Mouse (Mus musculus) embryonic facial prominence, embryonic 13.5 days (tissue): Measurements from ENCODE around the gene Lrp1. TPM values are rescaled to one million over a fixed set of nuclear protein-coding genes. Genes with fewer than 3 reads are reported as not detected.
A peak's percentile ranks its signal among the peaks of the same experiment; 100 is the strongest.

Experiments used
- ATAC-seq: fragments of 200-750 bp; cut with Nextera tagmentation; 2 replicates; pipeline ENCODE4 v1.8.0; 2017; ENCODE audit warnings: low read depth; ENCODE audit not compliant: insufficient number of reproducible peaks, insufficient read depth, low FRiP score, low TSS enrichment
- H3K27ac ChIP-seq: fragments of 300-500 bp; sonication (generic); 2 replicates; pipeline ENCODE4 v1.5.1; 2015; ENCODE audit warnings: moderate library complexity, mild to moderate bottlenecking, inconsistent platforms
- H3K27me3 ChIP-seq: fragments of 300-500 bp; sonication (generic); 2 replicates; pipeline ENCODE4 v1.6.1; 2015; ENCODE audit warnings: mild to moderate bottlenecking, inconsistent platforms
- H3K36me3 ChIP-seq: fragments of 300-500 bp; sonication (generic); 2 replicates; pipeline ENCODE4 v1.6.1; 2015; ENCODE audit warnings: mild to moderate bottlenecking, inconsistent platforms
- H3K4me1 ChIP-seq: fragments of 300-500 bp; sonication (generic); 2 replicates; pipeline ENCODE4 v1.6.1; 2015; ENCODE audit warnings: inconsistent platforms
- H3K4me2 ChIP-seq: fragments of 300-500 bp; sonication (generic); 2 replicates; pipeline ENCODE4 v1.6.1; 2015; ENCODE audit warnings: moderate library complexity, mild to moderate bottlenecking, inconsistent platforms
- H3K4me3 ChIP-seq: fragments of 300-500 bp; sonication (generic); 2 replicates; pipeline ENCODE4 v1.5.1; 2015; ENCODE audit warnings: mild to moderate bottlenecking, inconsistent platforms
- H3K9ac ChIP-seq: fragments of 300-500 bp; sonication (generic); 2 replicates; pipeline ENCODE4 v1.6.1; 2015; ENCODE audit warnings: mild to moderate bottlenecking, inconsistent platforms
- H3K9me3 ChIP-seq: fragments of 300-500 bp; sonication (generic); 2 replicates; pipeline ENCODE4 v1.6.1; 2016; ENCODE audit warnings: inconsistent platforms
- WGBS: fragments of 180-500 bp; shearing (Covaris S2); methylation state at CpG from one replicate; pipeline ENCODE4 v1.1.7; 2015; ENCODE audit warnings: mixed read lengths; 5-methylcytosine and 5-hydroxymethylcytosine counted together
- polyA plus RNA-seq: library from polyadenylated mRNA; unstranded; fragments of >200 nt; fragmentation: Nextera tagmentation; extraction: Ambion mirVana; gene quantifications from 2 replicates; pipeline ENCODE4 v1.2.1, GENCODE M21; 2015

The Lrp1 gene
- polyA plus RNA-seq, 1 experiment from 2014 or later = 139 TPM

GRCm38 (mm10) chr10:127622057-127622392 is 1.1 kb upstream of the Lrp1 start:
- H3K27me3 ChIP-seq = no peaks in the 10 kb centered on the region
- peaks cover 36% of the 10 kb centered on the region for H3K4me1 ChIP-seq
- H3K9ac ChIP-seq = peak overlapping the region; percentile 85
- no peak for ATAC-seq
- H3K4me3 ChIP-seq = peak overlapping the region; percentile 87
- WGBS = 1% methylated on average over 13 of the region's 13 CpGs
- peak overlapping the region; percentile 98 for H3K27ac ChIP-seq
- peaks cover 3% of the 10 kb centered on the region for H3K36me3 ChIP-seq
- H3K9me3 ChIP-seq = peaks cover 10% of the 10 kb centered on the region; the same call in 1 of the 2 replicates
- H3K4me2 ChIP-seq = peak overlapping the region; percentile 85

DNA sequence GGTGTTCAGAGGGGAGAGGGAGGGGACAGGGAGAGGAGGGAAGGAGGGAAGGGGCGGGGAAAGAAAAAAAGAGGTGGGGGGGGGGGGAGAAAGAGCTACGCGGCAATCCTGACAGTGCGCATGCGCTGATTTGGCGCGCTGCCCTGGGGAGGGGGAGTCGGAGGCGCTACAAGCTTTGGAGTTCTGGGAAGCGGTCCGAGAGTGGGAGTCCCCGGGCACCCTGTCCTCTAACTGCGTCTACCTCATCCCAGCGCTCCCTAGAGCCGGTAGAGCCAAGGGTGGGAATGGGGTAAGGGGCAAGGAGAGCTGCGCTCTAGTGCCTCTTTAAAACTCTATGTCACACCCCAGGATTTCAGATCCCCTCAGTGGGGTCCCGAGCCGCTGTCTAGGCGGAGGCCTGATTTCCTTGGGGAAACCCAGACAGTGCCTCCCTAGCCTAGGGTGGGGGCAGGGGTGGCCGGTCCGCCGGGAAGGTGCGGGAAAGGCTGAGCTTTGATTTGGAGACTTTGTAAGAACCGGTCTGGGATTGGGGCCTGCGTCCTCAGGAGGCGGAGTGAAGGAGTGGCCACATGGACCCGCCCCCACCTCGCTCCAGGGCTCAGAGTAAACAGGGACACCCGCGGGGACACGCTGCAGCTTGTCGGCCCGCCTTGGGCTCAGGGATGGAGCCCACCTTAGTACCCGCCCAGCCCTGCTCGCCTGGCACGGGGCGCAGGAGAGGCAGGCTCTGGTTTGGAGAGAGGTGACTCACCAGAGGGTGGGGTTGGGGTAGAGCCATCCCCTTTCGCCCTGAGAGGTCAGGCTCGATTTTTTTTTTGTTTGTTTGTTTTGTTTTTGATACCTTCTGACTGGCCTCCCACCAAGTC is 476 bp upstream of the Lrp1 start:
- Histone ChIP-seq H3K27ac (peak overlapping the region; percentile 98), H3K4me3 (peak overlapping the region; percentile 87), H3K4me2 (peak overlapping the region; percentile 85), H3K36me3 (peaks cover 5% of the 10 kb centered on the region), H3K27me3 (no peaks in the 10 kb centered on the region), H3K9me3 (0 out of 2 replicates have a peak, but pooled peaks cover 5% of the 10 kb centered on the region), H3K4me1 (peaks cover 42% of the 10 kb centered on the region), H3K9ac (peak overlapping the region; percentile 85)
- peak; percentile 88 for ATAC-seq
- WGBS = under 1% methylated on average over 39 of the region's 39 CpGs

DNA sequence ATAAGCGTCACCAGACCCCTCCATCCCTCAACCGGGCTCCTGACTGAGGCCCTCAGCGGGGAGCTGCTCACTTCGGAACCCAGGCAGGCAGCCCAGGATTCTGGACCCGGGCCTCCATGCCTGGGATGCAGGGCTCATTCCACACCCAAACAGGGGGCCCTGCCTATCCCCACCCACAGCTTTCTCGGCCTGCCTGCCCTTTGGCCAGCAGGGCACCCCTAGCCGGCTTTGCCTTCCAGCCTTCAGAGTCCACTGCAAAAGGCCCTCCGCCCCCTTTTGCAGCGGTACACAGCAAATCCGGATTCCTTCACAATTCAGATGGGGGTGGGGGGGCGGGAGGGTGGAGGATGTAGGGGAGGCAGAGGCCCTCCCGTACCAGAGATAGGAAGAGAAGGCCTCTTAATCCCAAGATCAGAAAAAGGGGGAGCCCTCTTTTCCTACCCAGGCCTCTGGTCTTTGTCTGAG is 975 bp downstream of the Lrp1 start:
- Histone ChIP-seq H3K9me3 (no peaks in the 10 kb centered on the region), H3K36me3 (peaks cover 5% of the 10 kb centered on the region), H3K4me3 (peak overlapping the region; percentile 87), H3K27ac (peak overlapping the region; percentile 98), H3K9ac (peak overlapping the region; percentile 94), H3K4me2 (peak overlapping the region; percentile 85), H3K27me3 (no peaks in the 10 kb centered on the region), H3K4me1 (peaks cover 57% of the 10 kb centered on the region)
- ATAC-seq = no peak
- WGBS = under 1% methylated on average over 12 of the region's 12 CpGs

DNA sequence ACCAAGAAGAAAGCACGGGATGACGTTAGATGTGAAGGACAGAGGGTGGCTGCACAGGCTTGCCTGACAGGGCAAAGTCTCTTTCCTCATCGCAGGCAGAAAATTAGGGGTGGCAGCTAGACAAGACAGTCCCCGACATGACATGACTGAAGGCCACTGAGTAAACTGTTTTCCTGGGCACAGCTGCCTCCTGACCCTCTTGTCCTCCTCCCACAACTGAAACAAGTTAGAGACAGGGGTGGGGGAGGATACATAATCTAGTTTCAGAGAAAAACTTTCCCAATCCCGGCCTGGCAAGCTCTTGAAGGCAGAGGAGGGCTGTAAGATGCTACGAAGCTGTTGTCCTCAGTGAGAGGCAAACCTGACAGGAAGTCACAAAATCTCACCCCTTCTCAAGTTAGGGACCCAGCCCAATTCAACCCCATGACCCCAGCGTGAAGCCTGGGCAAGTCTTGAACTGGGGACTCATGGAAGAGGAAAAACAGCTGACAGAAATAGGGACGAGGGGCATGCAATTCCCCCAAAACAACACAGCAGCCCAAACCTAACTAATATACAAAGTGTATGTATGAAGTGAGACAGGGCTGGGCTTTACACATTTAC is 1.7 kb downstream of the Lrp1 start:
- Histone ChIP-seq H3K4me3 (peak overlapping the region; percentile 87), H3K27me3 (no peaks in the 10 kb centered on the region), H3K9ac (peak overlapping the region; percentile 94), H3K4me2 (peak overlapping the region; percentile 85), H3K4me1 (peaks cover 64% of the 10 kb centered on the region), H3K36me3 (peaks cover 5% of the 10 kb centered on the region), H3K9me3 (no peaks in the 10 kb centered on the region), H3K27ac (peak overlapping the region; percentile 98)
- ATAC-seq = no peak
- 13% methylated on average over 8 of the region's 8 CpGs for WGBS

- 0 out of 2 replicates have a peak overlapping the region, but pooled peaks have one; percentile 98 for H3K27ac ChIP-seq
- peak overlapping the region; percentile 87 for H3K4me3 ChIP-seq
- no peaks in the 10 kb centered on the region for H3K27me3 ChIP-seq
- WGBS = 26% methylated on average over 6 of the region's 6 CpGs
- no peak for ATAC-seq
- no peaks in the 10 kb centered on the region for H3K9me3 ChIP-seq
- peak overlapping the region; percentile 85 for H3K4me2 ChIP-seq
- peak overlapping the region; percentile 94 for H3K9ac ChIP-seq
- peaks cover 11% of the 10 kb centered on the region for H3K36me3 ChIP-seq
- peaks cover 75% of the 10 kb centered on the region for H3K4me1 ChIP-seq
These were observed 2.8 kb downstream of the Lrp1 start for GRCm38 (mm10) chr10:127618173-127618572.

DNA sequence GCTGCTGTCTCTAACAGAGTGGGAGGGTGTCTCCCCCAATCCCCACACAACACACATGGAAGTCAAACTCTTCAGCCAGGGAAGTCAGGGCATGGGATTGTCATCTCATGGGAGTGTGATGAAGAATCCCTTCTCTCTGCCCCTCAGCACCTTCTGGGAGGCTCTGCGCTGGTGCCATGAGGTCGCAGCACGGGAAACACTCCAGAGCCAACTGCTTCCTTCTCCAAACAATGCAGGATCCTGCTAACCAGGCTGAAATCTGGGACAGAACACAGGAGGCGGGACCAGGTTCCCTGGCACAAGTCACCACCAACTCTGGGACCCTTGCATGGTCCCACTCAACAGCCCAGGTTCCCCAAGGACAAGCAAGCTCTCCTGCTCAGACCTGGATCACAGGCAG is 3.7 kb downstream of the Lrp1 start:
- peak overlapping the region; percentile 74 for H3K27ac ChIP-seq
- H3K27me3 ChIP-seq = no peaks in the 10 kb centered on the region
- peaks cover 77% of the 10 kb centered on the region for H3K4me1 ChIP-seq
- H3K4me2 ChIP-seq = peak overlapping the region; percentile 85
- 53% methylated on average over 4 of the region's 4 CpGs for WGBS
- peak overlapping the region; percentile 44 for H3K9ac ChIP-seq
- no peaks in the 10 kb centered on the region for H3K9me3 ChIP-seq
- peaks cover 20% of the 10 kb centered on the region for H3K36me3 ChIP-seq
- peak overlapping the region; percentile 4; the same call in 1 of the 2 replicates for H3K4me3 ChIP-seq
- ATAC-seq = no peak

DNA sequence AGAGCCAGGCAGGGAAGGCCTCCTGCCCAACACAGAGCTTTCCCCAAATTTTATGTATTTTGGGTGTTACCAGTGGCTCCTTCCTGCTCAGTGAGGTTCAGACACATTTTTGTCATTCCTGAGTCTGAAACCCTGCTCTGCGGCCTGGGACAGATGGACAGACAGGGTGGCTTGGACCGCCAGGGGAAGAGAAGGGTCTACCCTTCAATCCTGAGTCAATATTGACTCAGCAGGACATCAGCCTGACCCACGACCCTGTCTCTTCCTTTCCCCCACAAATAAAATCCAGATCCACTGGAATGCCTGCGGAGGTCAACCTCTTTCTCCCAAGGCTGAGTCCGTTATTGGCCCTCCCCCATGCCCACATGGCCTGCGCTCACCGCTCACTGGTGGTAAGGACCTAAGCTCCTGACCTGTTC is 4.7 kb downstream of the Lrp1 start:
- peaks cover 72% of the 10 kb centered on the region for H3K4me1 ChIP-seq
- WGBS = 23% methylated on average over 7 of the region's 7 CpGs
- H3K27me3 ChIP-seq = no peaks in the 10 kb centered on the region
- ATAC-seq = no peak
- H3K4me3 ChIP-seq = peak overlapping the region; percentile 8; the same call in 1 of the 2 replicates
- H3K9ac ChIP-seq = peak overlapping the region; percentile 64; the same call in 1 of the 2 replicates
- H3K36me3 ChIP-seq = peaks cover 30% of the 10 kb centered on the region
- H3K27ac ChIP-seq = peak overlapping the region; percentile 95
- no peaks in the 10 kb centered on the region for H3K9me3 ChIP-seq
- H3K4me2 ChIP-seq = peak overlapping the region; percentile 85

DNA sequence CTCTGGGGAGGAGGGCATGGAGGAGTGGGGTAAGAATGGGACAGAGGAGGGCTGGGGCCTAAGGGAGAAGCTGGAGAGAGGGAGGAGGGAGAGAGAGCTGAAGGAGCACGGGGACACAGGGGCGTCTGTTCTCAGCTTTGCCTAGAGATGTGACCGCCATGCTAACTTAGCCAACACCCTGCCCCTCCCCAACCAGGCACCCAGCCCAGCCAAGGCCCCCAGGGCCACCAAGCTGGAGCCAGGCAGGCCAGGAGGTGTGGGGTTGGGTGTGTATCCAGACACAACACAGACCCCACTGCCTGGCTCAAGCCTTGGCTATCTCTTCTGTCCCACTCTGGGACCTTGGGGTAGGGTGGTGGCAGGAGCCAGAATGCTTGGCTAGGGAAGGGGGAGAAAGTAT is 5.4 kb downstream of the Lrp1 start:
- Histone ChIP-seq H3K9me3 (no peaks in the 10 kb centered on the region), H3K9ac (peak overlapping the region; percentile 64; the same call in 1 of the 2 replicates), H3K36me3 (peaks cover 35% of the 10 kb centered on the region), H3K4me1 (peaks cover 73% of the 10 kb centered on the region), H3K27ac (peak overlapping the region; percentile 95), H3K4me2 (peak overlapping the region; percentile 85), H3K27me3 (no peaks in the 10 kb centered on the region), H3K4me3 (peak overlapping the region; percentile 8; the same call in 1 of the 2 replicates)
- WGBS = 33% methylated on average over 3 of the region's 3 CpGs
- no peak for ATAC-seq

DNA sequence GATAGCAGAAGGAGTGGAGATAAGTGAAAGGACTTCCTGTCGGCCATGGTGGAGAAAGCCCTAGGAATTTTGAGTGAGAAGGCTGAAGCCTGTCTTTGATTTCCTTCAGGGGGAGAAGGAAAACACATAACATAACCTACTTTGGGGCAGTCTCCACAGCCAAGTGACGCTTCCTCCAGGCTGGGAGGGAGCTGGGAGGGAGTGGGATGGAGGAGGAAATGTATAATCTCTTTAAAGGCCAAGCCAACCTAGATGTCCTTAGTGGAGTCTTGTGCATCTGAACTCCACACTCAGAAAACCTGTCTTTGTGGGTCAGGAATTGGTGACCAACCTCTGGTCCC is 5.9 kb downstream of the Lrp1 start:
- WGBS = 16% methylated on average over 2 of the region's 2 CpGs
- Histone ChIP-seq H3K9ac (peak overlapping the region; percentile 64), H3K4me1 (peaks cover 79% of the 10 kb centered on the region), H3K4me3 (peak overlapping the region; percentile 29), H3K27me3 (no peaks in the 10 kb centered on the region), H3K4me2 (peak overlapping the region; percentile 85), H3K36me3 (peaks cover 41% of the 10 kb centered on the region), H3K27ac (peak overlapping the region; percentile 95), H3K9me3 (no peaks in the 10 kb centered on the region)
- ATAC-seq = no peak; the same call in 1 of the 2 replicates

DNA sequence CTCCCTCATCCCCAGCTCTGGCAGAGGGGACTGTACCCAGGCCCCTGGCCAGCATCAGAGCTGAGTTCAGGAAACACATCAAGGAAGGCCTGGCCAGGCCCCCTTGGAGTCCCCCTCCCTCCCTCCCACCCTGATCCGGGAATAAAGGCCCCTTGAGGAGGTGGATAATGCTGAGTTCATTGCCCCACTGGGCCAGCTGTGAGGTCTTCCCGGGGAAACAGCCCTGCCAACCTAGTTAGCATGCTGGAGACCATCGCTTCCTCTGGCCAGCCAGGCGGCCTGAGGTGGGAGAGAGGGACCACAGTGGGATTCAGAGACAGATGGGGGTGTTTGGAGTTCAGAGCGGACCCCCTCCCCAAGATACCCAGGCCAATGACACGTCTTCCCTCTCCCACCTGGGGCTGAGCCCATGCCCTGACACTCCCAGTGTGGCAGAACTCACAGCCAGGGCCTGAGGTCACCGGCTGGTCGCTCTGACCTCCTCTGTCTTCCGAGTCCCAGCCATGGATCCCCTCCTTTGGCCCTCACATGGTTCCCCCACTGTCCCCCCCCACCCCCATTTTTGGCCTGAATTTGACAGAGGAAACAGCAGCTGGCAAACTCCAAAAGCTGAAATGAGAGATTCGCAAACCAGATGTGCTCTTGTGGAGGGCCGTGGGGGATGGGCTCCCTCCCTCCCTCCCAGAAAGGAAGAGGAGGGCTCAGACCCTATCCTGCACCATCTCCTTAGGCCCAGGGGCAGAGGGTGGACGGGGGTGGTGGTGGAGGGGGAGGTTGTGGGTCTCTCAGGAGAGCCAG is 6.5 kb downstream of the Lrp1 start:
- no peaks in the 10 kb centered on the region for H3K9me3 ChIP-seq
- H3K27ac ChIP-seq = peak overlapping the region; percentile 95
- H3K27me3 ChIP-seq = no peaks in the 10 kb centered on the region
- peaks cover 79% of the 10 kb centered on the region for H3K4me1 ChIP-seq
- H3K4me2 ChIP-seq = peak overlapping the region; percentile 85
- H3K9ac ChIP-seq = peak overlapping the region; percentile 64
- H3K4me3 ChIP-seq = peak overlapping the region; percentile 29
- peak; percentile 32; the same call in 1 of the 2 replicates for ATAC-seq
- H3K36me3 ChIP-seq = peaks cover 47% of the 10 kb centered on the region
- 16% methylated on average over 12 of the region's 12 CpGs for WGBS
